Mouse (Mus musculus) MEL (cell line): ENCODE results near the gene Hsd17b13. TPM values are rescaled to one million over a fixed set of nuclear protein-coding genes. Genes with fewer than 3 reads are reported as not detected.

Experiments
- DNase-seq: peaks from one replicate; pipeline ENCODE4 v3.0.0; 2011; ENCODE audit warnings: low read depth, low spot score
- H3K27ac ChIP-seq: 2 replicates; pipeline ENCODE4 v1.5.1; 2012; ENCODE audit warnings: low read depth, mild to moderate bottlenecking, control low read depth, low read length, moderate library complexity; ENCODE audit not compliant: control insufficient read depth
- H3K27me3 ChIP-seq, 2 experiments: fragments of 150-350 bp in 1 of 2; sonication (generic) in 1 of 2; 2 replicates each; pipeline ENCODE4 v1.6.1; 2012; ENCODE audit warnings: low read length in 2 of 2, mild to moderate bottlenecking in 2 of 2, improper control_type of control experiment in 1 of 2, moderate library complexity in 1 of 2; ENCODE audit not compliant: insufficient read depth in 2 of 2, control insufficient read depth in 1 of 2
- H3K36me3 ChIP-seq, 2 experiments: 2 replicates each; pipeline ENCODE4 v1.6.1; 2012 to 2014; ENCODE audit warnings: low read length in 2 of 2, improper control_type of control experiment in 1 of 2, inconsistent platforms in 1 of 2, mild to moderate bottlenecking in 1 of 2; ENCODE audit not compliant: insufficient read depth in 2 of 2, control insufficient read depth in 1 of 2
- H3K4me1 ChIP-seq, 2 experiments: fragments of 150-350 bp in 1 of 2; sonication (generic) in 1 of 2; 2 replicates each; pipeline ENCODE4 v1.6.1; 2012; ENCODE audit warnings: low read length in 2 of 2, improper control_type of control experiment in 1 of 2, mild to moderate bottlenecking in 1 of 2; ENCODE audit not compliant: insufficient read depth in 2 of 2, control insufficient read depth in 1 of 2
- H3K4me3 ChIP-seq, 2 experiments: fragments of 150-350 bp in 1 of 2; sonication (generic) in 1 of 2; 2 replicates each; pipeline ENCODE4 v1.5.1; 2012; ENCODE audit warnings: low read depth in 2 of 2, low read length in 2 of 2, mild to moderate bottlenecking in 2 of 2, moderate library complexity in 2 of 2, control low read depth in 1 of 2, improper control_type of control experiment in 1 of 2; ENCODE audit not compliant: control insufficient read depth in 1 of 2, insufficient read depth in 1 of 2
- H3K79me2 ChIP-seq: 2 replicates; pipeline ENCODE4 v1.6.1; 2012; ENCODE audit warnings: mild to moderate bottlenecking, low read length, moderate library complexity; ENCODE audit not compliant: control insufficient read depth, poor library complexity, insufficient read depth
- H3K9ac ChIP-seq: 2 replicates; pipeline ENCODE4 v1.6.1; 2012; ENCODE audit warnings: low read depth, mild to moderate bottlenecking, control low read depth, low read length, moderate library complexity; ENCODE audit not compliant: control insufficient read depth, poor library complexity, severe bottlenecking
- H3K9me3 ChIP-seq: fragments of 150-350 bp; sonication (generic); replicated peaks from 2 replicates; pipeline ENCODE4 v1.6.1; 2012; ENCODE audit warnings: mild to moderate bottlenecking, low read length, improper control_type of control experiment, moderate library complexity; ENCODE audit not compliant: insufficient read depth
- CHD1 ChIP-seq: IDR thresholded peaks from 2 replicates; pipeline ENCODE4 v1.6.1; 2012; ENCODE audit warnings: low read depth, mild to moderate bottlenecking, inconsistent platforms, low read length, improper control_type of control experiment
- ETS1 ChIP-seq: IDR thresholded peaks from 2 replicates; pipeline ENCODE4 v1.6.1; 2012; ENCODE audit warnings: low read depth, mild to moderate bottlenecking, inconsistent platforms, low read length, improper control_type of control experiment, moderate library complexity
- GABPA ChIP-seq: IDR thresholded peaks from 2 replicates; pipeline ENCODE4 v1.6.1; 2012; ENCODE audit warnings: low read depth, mild to moderate bottlenecking, inconsistent platforms, low read length, improper control_type of control experiment, moderate library complexity
- GATA1 ChIP-seq: IDR thresholded peaks from 2 replicates; pipeline ENCODE4 v1.6.1; 2011; ENCODE audit warnings: low read depth, low read length, improper control_type of control experiment
- JUND ChIP-seq: IDR thresholded peaks from 2 replicates; pipeline ENCODE4 v1.6.1; 2011; ENCODE audit warnings: low read depth, mild to moderate bottlenecking, improper control_type of control experiment, low read length
- MEF2A ChIP-seq: IDR thresholded peaks from 2 replicates; pipeline ENCODE4 v1.6.1; 2014; ENCODE audit warnings: low read depth, mild to moderate bottlenecking, inconsistent platforms, low read length, improper control_type of control experiment; ENCODE audit not compliant: poor library complexity, insufficient replicate concordance, severe bottlenecking; ENCODE audit errors: extremely low read depth
- MYB ChIP-seq: IDR thresholded peaks from 2 replicates; pipeline ENCODE4 v1.6.1; 2011; ENCODE audit warnings: mild to moderate bottlenecking, low read depth, low read length, improper control_type of control experiment
- MYC ChIP-seq: IDR thresholded peaks from 2 replicates; pipeline ENCODE4 v1.6.1; 2011; ENCODE audit warnings: low read depth, mild to moderate bottlenecking, low read length, improper control_type of control experiment, moderate library complexity
- NRF1 ChIP-seq: IDR thresholded peaks from 2 replicates; pipeline ENCODE4 v1.6.1; 2014; ENCODE audit warnings: low read depth, mild to moderate bottlenecking, inconsistent platforms, low read length, improper control_type of control experiment, moderate library complexity; ENCODE audit not compliant: poor library complexity, insufficient read depth, severe bottlenecking
- POLR2AphosphoS5 ChIP-seq: IDR thresholded peaks from 2 replicates; pipeline ENCODE4 v1.6.1; 2012; ENCODE audit warnings: low read depth, borderline replicate concordance, mild to moderate bottlenecking, inconsistent platforms, low read length, moderate library complexity, mixed read lengths
- RAD21 ChIP-seq: IDR thresholded peaks from 2 replicates; pipeline ENCODE4 v1.6.1; 2011; ENCODE audit warnings: mild to moderate bottlenecking, low read depth, low read length, improper control_type of control experiment
- TBP ChIP-seq: IDR thresholded peaks from 2 replicates; pipeline ENCODE4 v1.8.0; 2011; ENCODE audit warnings: low read depth, low read length, improper control_type of control experiment
- TCF12 ChIP-seq: IDR thresholded peaks from 2 replicates; pipeline ENCODE4 v1.6.1; 2014; ENCODE audit warnings: low read depth, mild to moderate bottlenecking, inconsistent platforms, low read length, improper control_type of control experiment, moderate library complexity
- UBTF ChIP-seq: IDR thresholded peaks from 2 replicates; pipeline ENCODE4 v1.6.1; 2012; ENCODE audit warnings: low read depth, mild to moderate bottlenecking, inconsistent platforms, low read length, improper control_type of control experiment, moderate library complexity, borderline replicate concordance; ENCODE audit not compliant: insufficient read depth
- USF1 ChIP-seq: IDR thresholded peaks from 2 replicates; pipeline ENCODE4 v1.6.1; 2014; ENCODE audit warnings: low read depth, mild to moderate bottlenecking, inconsistent platforms, low read length, improper control_type of control experiment, moderate library complexity
- ZKSCAN1 ChIP-seq: IDR thresholded peaks from 2 replicates; pipeline ENCODE4 v1.6.1; 2012; ENCODE audit warnings: low read depth, mild to moderate bottlenecking, inconsistent platforms, low read length, improper control_type of control experiment, moderate library complexity
- ZMIZ1 ChIP-seq: IDR thresholded peaks from 2 replicates; pipeline ENCODE4 v1.6.1; 2012; ENCODE audit warnings: low read depth, mild to moderate bottlenecking, inconsistent platforms, low read length, improper control_type of control experiment, moderate library complexity
- ZNF384 ChIP-seq: IDR thresholded peaks from 2 replicates; pipeline ENCODE4 v1.6.1; 2012; ENCODE audit warnings: low read depth, mild to moderate bottlenecking, inconsistent platforms, low read length, improper control_type of control experiment
- polyA plus RNA-seq, 2 experiments: library from polyadenylated mRNA; stranded (reverse) in 1 of 2; unstranded in 1 of 2; fragments of >175 nt in 1 of 2; fragments of >200 nt in 1 of 2; gene quantifications; 2 replicates each; pipeline versions ENCODE4 v1.2.1 to v1.2.4; 2012; ENCODE audit warnings: low replicate concordance in 2 of 2, low read depth in 1 of 2; ENCODE audit not compliant: insufficient read length in 2 of 2, insufficient read depth in 1 of 2, missing spikeins in 1 of 2
- total RNA-seq: library from RNA; depleted of rRNA; stranded (reverse); fragments of 300-350 nt; gene quantifications from 2 replicates; pipeline ENCODE4 v1.2.3, GENCODE M21; 2012

Gene Hsd17b13
- total and polyA plus RNA-seq, 3 experiments: 0.08 TPM; not detected in 2

- H3K4me3 ChIP-seq: no peak overlapping the region
- TF ChIP-seq CHD1 (no peak), MYC (no peak), USF1 (no peak), GABPA (no peak), ETS1 (no peak), RAD21 (no peak), ZMIZ1 (no peak), TBP (no peak)
- no peak for DNase-seq
- H3K27me3 ChIP-seq: no peaks in the 10 kb centered on the region
- H3K27ac ChIP-seq: no peak overlapping the region
- H3K9me3 ChIP-seq: no peaks in the 10 kb centered on the region
- no peak overlapping the region for H3K9ac ChIP-seq
- H3K36me3 ChIP-seq: peaks cover 0 to 14% of the 10 kb centered on the region in 2 experiments; a peak in 2 of 4 replicates
- H3K79me2 ChIP-seq: no peaks in the 10 kb centered on the region
- H3K4me1 ChIP-seq: peaks cover 0 to 18% of the 10 kb centered on the region in 2 experiments; a peak in 3 of 4 replicates
Measured at GRCm38 (mm10) chr5:103918233-103918632, 59.0 kb downstream of the Hsd17b13 start.

- no peak for TF ChIP-seq CHD1
- TF ChIP-seq ZNF384: no peak
- no peak for TF ChIP-seq UBTF
- no peak for TF ChIP-seq ZKSCAN1
- TF ChIP-seq MEF2A: no peak
- TF ChIP-seq POLR2AphosphoS5: no peak; the same call in 1 of the 2 replicates
- TF ChIP-seq MYB: no peak
- TF ChIP-seq GATA1: no peak
- no peak for TF ChIP-seq NRF1
- TF ChIP-seq TBP: no peak
- no peak for TF ChIP-seq MYC
- TF ChIP-seq JUND: no peak
- no peak for TF ChIP-seq TCF12
- peaks cover 0 to 15% of the 10 kb centered on the region in 2 experiments; a peak in 2 of 4 replicates for H3K36me3 ChIP-seq
- no peaks in the 10 kb centered on the region for H3K9me3 ChIP-seq
- H3K9ac ChIP-seq: no peak overlapping the region
- no peaks in the 10 kb centered on the region for H3K79me2 ChIP-seq
- no peak overlapping the region for H3K27ac ChIP-seq
- no peaks in the 10 kb centered on the region for H3K27me3 ChIP-seq
- H3K4me3 ChIP-seq: no peak overlapping the region
- peaks cover 0 to 20% of the 10 kb centered on the region in 2 experiments; a peak in 3 of 4 replicates for H3K4me1 ChIP-seq
- DNase-seq: no peak
Measured at GRCm38 (mm10) chr5:103917357-103917895, 59.8 kb downstream of the Hsd17b13 start.
